Mouse (Mus musculus): Measurements from ENCODE around the gene Lamc2. TPM values are rescaled to one million over a fixed set of nuclear protein-coding genes. Genes with fewer than 3 reads are reported as not detected.

The Lamc2 gene
- total RNA-seq, 2 experiments from 2014 or later = 2.1 to 2.9 TPM

Other genes with a start within 250 kb of the Lamc2 start
- 1 to 10 TPM; 2.0 to 3.4 TPM for gene Nmnat2, start 231.5 kb downstream of the Lamc2 start, total RNA-seq (2021)
- gene Lamc1, start 146.3 kb upstream of the Lamc2 start, total RNA-seq (2021) = 100 to 1,000 TPM; 323 to 353 TPM
- under 1 TPM in 1 of 2 experiments, not detected in 1; 0.21 TPM for gene Shcbp1l, start 238.7 kb upstream of the Lamc2 start, total RNA-seq (2021)